Mouse (Mus musculus) MEL (cell line): Measurements from ENCODE around the gene Ypel3. TPM values are rescaled to one million over a fixed set of nuclear protein-coding genes. Genes with fewer than 3 reads are reported as not detected.
"Not testable (repeated sequence)": the region's sequence is repeated elsewhere in the genome, so short reads cannot be mapped to it uniquely, and the experiment has no call there.

Experiments
- DNase-seq: peaks from one replicate; pipeline ENCODE4 v3.0.0; 2011; ENCODE audit warnings: low read depth, low spot score
- H3K27ac ChIP-seq: 2 replicates; pipeline ENCODE4 v1.5.1; 2012; ENCODE audit warnings: low read depth, mild to moderate bottlenecking, control low read depth, low read length, moderate library complexity; ENCODE audit not compliant: control insufficient read depth
- H3K27me3 ChIP-seq, 2 experiments: fragments of 150-350 bp in 1 of 2; sonication (generic) in 1 of 2; 2 replicates each; pipeline ENCODE4 v1.6.1; 2012; ENCODE audit warnings: low read length in 2 of 2, mild to moderate bottlenecking in 2 of 2, improper control_type of control experiment in 1 of 2, moderate library complexity in 1 of 2; ENCODE audit not compliant: insufficient read depth in 2 of 2, control insufficient read depth in 1 of 2
- H3K36me3 ChIP-seq, 2 experiments: 2 replicates each; pipeline ENCODE4 v1.6.1; 2012 to 2014; ENCODE audit warnings: low read length in 2 of 2, improper control_type of control experiment in 1 of 2, inconsistent platforms in 1 of 2, mild to moderate bottlenecking in 1 of 2; ENCODE audit not compliant: insufficient read depth in 2 of 2, control insufficient read depth in 1 of 2
- H3K4me1 ChIP-seq, 2 experiments: fragments of 150-350 bp in 1 of 2; sonication (generic) in 1 of 2; 2 replicates each; pipeline ENCODE4 v1.6.1; 2012; ENCODE audit warnings: low read length in 2 of 2, improper control_type of control experiment in 1 of 2, mild to moderate bottlenecking in 1 of 2; ENCODE audit not compliant: insufficient read depth in 2 of 2, control insufficient read depth in 1 of 2
- H3K4me3 ChIP-seq, 2 experiments: fragments of 150-350 bp in 1 of 2; sonication (generic) in 1 of 2; 2 replicates each; pipeline ENCODE4 v1.5.1; 2012; ENCODE audit warnings: low read depth in 2 of 2, low read length in 2 of 2, mild to moderate bottlenecking in 2 of 2, moderate library complexity in 2 of 2, control low read depth in 1 of 2, improper control_type of control experiment in 1 of 2; ENCODE audit not compliant: control insufficient read depth in 1 of 2, insufficient read depth in 1 of 2
- H3K79me2 ChIP-seq: 2 replicates; pipeline ENCODE4 v1.6.1; 2012; ENCODE audit warnings: mild to moderate bottlenecking, low read length, moderate library complexity; ENCODE audit not compliant: control insufficient read depth, poor library complexity, insufficient read depth
- H3K9ac ChIP-seq: 2 replicates; pipeline ENCODE4 v1.6.1; 2012; ENCODE audit warnings: low read depth, mild to moderate bottlenecking, control low read depth, low read length, moderate library complexity; ENCODE audit not compliant: control insufficient read depth, poor library complexity, severe bottlenecking
- H3K9me3 ChIP-seq: fragments of 150-350 bp; sonication (generic); replicated peaks from 2 replicates; pipeline ENCODE4 v1.6.1; 2012; ENCODE audit warnings: mild to moderate bottlenecking, low read length, improper control_type of control experiment, moderate library complexity; ENCODE audit not compliant: insufficient read depth
- BHLHE40 ChIP-seq: IDR thresholded peaks from 2 replicates; pipeline ENCODE4 v1.6.1; 2012; ENCODE audit warnings: low read depth, mild to moderate bottlenecking, inconsistent platforms, low read length, improper control_type of control experiment, borderline replicate concordance
- CHD1 ChIP-seq: IDR thresholded peaks from 2 replicates; pipeline ENCODE4 v1.6.1; 2012; ENCODE audit warnings: low read depth, mild to moderate bottlenecking, inconsistent platforms, low read length, improper control_type of control experiment
- CHD2 ChIP-seq: IDR thresholded peaks from 2 replicates; pipeline ENCODE4 v1.6.1; 2011; ENCODE audit warnings: low read length, improper control_type of control experiment
- ELF1 ChIP-seq: IDR thresholded peaks from 2 replicates; pipeline ENCODE4 v1.6.1; 2014; ENCODE audit warnings: low read depth, mild to moderate bottlenecking, inconsistent platforms, low read length, improper control_type of control experiment, moderate library complexity
- GATA1 ChIP-seq: IDR thresholded peaks from 2 replicates; pipeline ENCODE4 v1.6.1; 2011; ENCODE audit warnings: low read depth, low read length, improper control_type of control experiment
- HCFC1 ChIP-seq: IDR thresholded peaks from 2 replicates; pipeline ENCODE4 v1.6.1; 2012; ENCODE audit warnings: low read depth, mild to moderate bottlenecking, inconsistent platforms, low read length, improper control_type of control experiment, moderate library complexity
- KAT2A ChIP-seq: conservative IDR thresholded peaks from 2 replicates; pipeline ENCODE4 v1.6.1; 2012; ENCODE audit warnings: low read depth, low read length, improper control_type of control experiment, inconsistent platforms
- MAFK ChIP-seq: IDR thresholded peaks from 2 replicates; pipeline ENCODE4 v1.6.1; 2011; ENCODE audit warnings: low read depth, mild to moderate bottlenecking, low read length, improper control_type of control experiment, borderline replicate concordance
- MAZ ChIP-seq: IDR thresholded peaks from 2 replicates; pipeline ENCODE4 v1.6.1; 2012; ENCODE audit warnings: low read depth, mild to moderate bottlenecking, inconsistent platforms, low read length, improper control_type of control experiment
- MYB ChIP-seq: IDR thresholded peaks from 2 replicates; pipeline ENCODE4 v1.6.1; 2011; ENCODE audit warnings: mild to moderate bottlenecking, low read depth, low read length, improper control_type of control experiment
- MYC ChIP-seq: IDR thresholded peaks from 2 replicates; pipeline ENCODE4 v1.6.1; 2011; ENCODE audit warnings: low read depth, mild to moderate bottlenecking, low read length, improper control_type of control experiment, moderate library complexity
- NELFE ChIP-seq: IDR thresholded peaks from 2 replicates; pipeline ENCODE4 v1.6.1; 2011; ENCODE audit warnings: low read depth, low read length, improper control_type of control experiment
- POLR2AphosphoS2 ChIP-seq: IDR thresholded peaks from 2 replicates; pipeline ENCODE4 v1.6.1; 2011; ENCODE audit warnings: low read length, improper control_type of control experiment
- SIN3A ChIP-seq: IDR thresholded peaks from 2 replicates; pipeline ENCODE4 v1.6.1; 2012; ENCODE audit warnings: low read length, improper control_type of control experiment, inconsistent platforms
- TBP ChIP-seq: IDR thresholded peaks from 2 replicates; pipeline ENCODE4 v1.8.0; 2011; ENCODE audit warnings: low read depth, low read length, improper control_type of control experiment
- UBTF ChIP-seq: IDR thresholded peaks from 2 replicates; pipeline ENCODE4 v1.6.1; 2012; ENCODE audit warnings: low read depth, mild to moderate bottlenecking, inconsistent platforms, low read length, improper control_type of control experiment, moderate library complexity, borderline replicate concordance; ENCODE audit not compliant: insufficient read depth
- USF1 ChIP-seq: IDR thresholded peaks from 2 replicates; pipeline ENCODE4 v1.6.1; 2014; ENCODE audit warnings: low read depth, mild to moderate bottlenecking, inconsistent platforms, low read length, improper control_type of control experiment, moderate library complexity
- USF2 ChIP-seq, 2 experiments: IDR thresholded peaks; 2 replicates each; pipeline ENCODE4 v1.6.1; 2011 to 2012; ENCODE audit warnings: improper control_type of control experiment in 2 of 2, low read length in 2 of 2, borderline replicate concordance in 1 of 2, inconsistent platforms in 1 of 2, low read depth in 1 of 2, mild to moderate bottlenecking in 1 of 2; ENCODE audit not compliant: insufficient read depth in 1 of 2
- ZC3H11A ChIP-seq: IDR thresholded peaks from 2 replicates; pipeline ENCODE4 v1.6.1; 2012; ENCODE audit warnings: low read depth, mild to moderate bottlenecking, inconsistent platforms, low read length, improper control_type of control experiment
- ZKSCAN1 ChIP-seq: IDR thresholded peaks from 2 replicates; pipeline ENCODE4 v1.6.1; 2012; ENCODE audit warnings: low read depth, mild to moderate bottlenecking, inconsistent platforms, low read length, improper control_type of control experiment, moderate library complexity
- ZMIZ1 ChIP-seq: IDR thresholded peaks from 2 replicates; pipeline ENCODE4 v1.6.1; 2012; ENCODE audit warnings: low read depth, mild to moderate bottlenecking, inconsistent platforms, low read length, improper control_type of control experiment, moderate library complexity
- ZNF384 ChIP-seq: IDR thresholded peaks from 2 replicates; pipeline ENCODE4 v1.6.1; 2012; ENCODE audit warnings: low read depth, mild to moderate bottlenecking, inconsistent platforms, low read length, improper control_type of control experiment
- polyA plus RNA-seq, 2 experiments: library from polyadenylated mRNA; stranded (reverse) in 1 of 2; unstranded in 1 of 2; fragments of >175 nt in 1 of 2; fragments of >200 nt in 1 of 2; gene quantifications; 2 replicates each; pipeline versions ENCODE4 v1.2.1 to v1.2.4; 2012; ENCODE audit warnings: low replicate concordance in 2 of 2, low read depth in 1 of 2; ENCODE audit not compliant: insufficient read length in 2 of 2, insufficient read depth in 1 of 2, missing spikeins in 1 of 2
- total RNA-seq: library from RNA; depleted of rRNA; stranded (reverse); fragments of 300-350 nt; gene quantifications from 2 replicates; pipeline ENCODE4 v1.2.3, GENCODE M21; 2012

Gene Ypel3
- total and polyA plus RNA-seq, 3 experiments, result 2.1 to 12.6 TPM; not detected in 1

DNA sequence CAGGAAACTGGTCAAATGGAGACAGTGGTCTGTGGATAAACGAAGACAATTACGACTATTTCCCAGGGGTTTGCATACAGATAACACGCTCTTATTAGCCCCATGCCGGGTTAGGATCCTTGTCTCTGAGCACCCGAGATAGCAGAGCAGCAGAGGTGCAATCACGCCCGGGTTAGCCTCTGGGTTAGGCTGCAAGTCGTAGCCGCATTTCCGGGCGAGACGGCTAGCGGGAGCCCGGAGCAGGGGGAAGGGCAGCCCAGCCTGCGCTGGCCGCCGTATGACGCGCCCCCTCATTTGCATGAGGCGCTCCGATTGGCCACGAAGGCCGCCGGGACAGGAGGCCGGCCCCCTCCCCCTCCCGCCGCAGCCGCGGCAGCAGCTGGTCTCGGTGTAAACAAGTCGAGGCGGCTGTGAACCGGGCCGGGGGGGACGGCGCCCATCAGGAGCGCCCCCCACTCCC lies at the start of gene Ypel3 (continued):
- TF ChIP-seq BHLHE40 (peak; percentile 78), MAFK (no peak), USF1 (no peak)

DNA sequence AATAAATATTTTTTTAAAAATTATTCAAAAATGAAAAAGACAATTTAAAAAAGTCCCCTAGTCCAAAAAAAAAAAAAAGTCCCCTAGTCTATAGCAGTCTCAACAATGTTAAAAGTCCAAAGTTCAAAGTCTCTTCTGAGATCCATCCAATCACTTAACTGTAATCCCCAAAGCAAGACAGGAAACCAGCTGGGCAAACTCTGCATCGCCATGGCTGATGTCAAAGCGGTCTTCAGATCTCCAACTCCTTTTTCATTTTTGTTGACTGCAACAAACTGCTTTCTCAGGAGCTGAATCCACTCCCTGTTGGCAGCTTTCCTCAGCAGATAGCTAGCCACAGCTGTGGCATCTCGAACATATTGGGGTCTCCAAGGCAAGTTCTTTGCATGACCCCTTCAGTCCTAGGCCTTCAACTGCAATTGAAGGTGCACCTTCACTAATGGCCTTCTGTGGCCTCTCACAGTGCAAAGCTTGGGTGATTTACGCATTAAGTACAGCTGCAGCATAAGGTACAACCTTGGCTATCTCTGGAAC lies 46.4 kb upstream of the Ypel3 start:
- H3K9ac ChIP-seq, H3K4me3 ChIP-seq, H3K36me3 ChIP-seq, DNase-seq, H3K9me3 ChIP-seq, H3K27me3 ChIP-seq, H3K79me2 ChIP-seq, H3K4me1 ChIP-seq, H3K27ac ChIP-seq: not testable (repeated sequence)
- peak; percentile 60; the same call in 1 of the 2 replicates for TF ChIP-seq ZNF384

DNA sequence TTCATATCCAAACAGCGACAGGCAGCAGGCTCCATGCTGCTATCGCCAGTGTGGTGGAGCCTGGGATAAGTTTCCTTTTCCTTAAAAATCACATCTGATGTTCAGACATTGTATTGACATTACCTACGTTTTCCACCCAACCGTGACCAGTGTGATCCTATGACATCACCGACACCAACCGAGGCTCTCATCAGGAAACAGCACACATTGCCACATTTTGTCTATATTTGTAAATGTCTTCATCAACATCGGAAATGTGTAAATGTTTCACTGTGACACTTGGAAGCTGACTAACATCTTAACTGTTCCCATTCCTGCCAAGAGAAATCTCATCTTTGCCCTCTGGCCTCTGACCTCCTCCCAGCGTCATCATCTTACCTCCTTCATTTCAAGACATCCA lies 40.6 kb upstream of the Ypel3 start:
- H3K79me2 ChIP-seq, result no peaks in the 10 kb centered on the region
- no peaks in the 10 kb centered on the region for H3K36me3 ChIP-seq
- no peak overlapping the region for H3K4me3 ChIP-seq
- no peak for DNase-seq
- no peaks in the 10 kb centered on the region for H3K4me1 ChIP-seq
- TF ChIP-seq ZKSCAN1, result no peak
- TF ChIP-seq CHD1, result no peak
- TF ChIP-seq ZMIZ1, result no peak
- TF ChIP-seq ELF1, result no peak
- TF ChIP-seq USF2 (IDR thresholded peaks at IDR 0.05; ENCODE audit: borderline replicate concordance in 1 of 2, insufficient read depth in 1 of 2, low read depth in 1 of 2, low read length in 2 of 2), result no peak
- no peak for TF ChIP-seq ZNF384
- TF ChIP-seq GATA1, result no peak
- TF ChIP-seq ZC3H11A, result no peak
- TF ChIP-seq SIN3A, result no peak
- TF ChIP-seq HCFC1, result no peak
- TF ChIP-seq TBP, result no peak
- no peak for TF ChIP-seq UBTF
- TF ChIP-seq CHD2, result no peak
- TF ChIP-seq KAT2A, result no peak
- TF ChIP-seq USF1, result no peak
- no peak for TF ChIP-seq MAZ
- no peak for TF ChIP-seq POLR2AphosphoS2
- no peak for TF ChIP-seq MYC
- no peak for TF ChIP-seq MYB
- TF ChIP-seq NELFE, result no peak
- H3K9ac ChIP-seq, result no peak overlapping the region
- no peaks in the 10 kb centered on the region for H3K9me3 ChIP-seq
- H3K27me3 ChIP-seq, result no peaks in the 10 kb centered on the region; a peak in 3 of 4 replicates
- H3K27ac ChIP-seq, result no peak overlapping the region
